Mouse (Mus musculus) spleen, adult 18-20 months (tissue): ENCODE measurements around the gene Rps15a.

ENCODE experiments used
- DNase-seq, 2 experiments: peaks; one replicate each; pipeline ENCODE4 v3.0.0; 2022; ENCODE audit warnings: mixed read lengths in 2 of 2

The Rps15a gene

GRCm38 (mm10) chr7:118113541-118114297, 2.3 kb downstream of the Rps15a start:
- DNase-seq = no peak

DNA sequence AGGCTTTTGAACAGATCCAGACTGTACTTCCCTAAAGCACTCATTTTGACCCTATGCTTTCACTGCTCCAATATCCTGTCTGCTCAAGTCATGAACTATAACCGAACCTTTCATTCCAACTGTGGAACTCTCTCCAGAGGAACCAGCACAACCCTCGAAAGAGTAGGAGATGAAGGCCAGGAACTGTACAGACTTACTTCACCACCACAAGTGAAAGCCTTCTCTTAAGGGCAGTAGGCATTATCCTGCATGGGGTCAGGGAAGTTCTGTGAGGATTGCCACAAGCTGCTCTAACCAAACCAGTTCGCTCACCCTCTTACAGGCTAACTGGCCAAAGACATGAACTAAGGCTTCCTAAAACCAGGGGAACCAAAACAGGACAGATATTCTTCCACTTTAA, 4.9 kb downstream of the Rps15a start:
- no peak for DNase-seq

- DNase-seq = no peak
Measured at GRCm38 (mm10) chr7:118107671-118108070, 8.3 kb downstream of the Rps15a start.

DNA sequence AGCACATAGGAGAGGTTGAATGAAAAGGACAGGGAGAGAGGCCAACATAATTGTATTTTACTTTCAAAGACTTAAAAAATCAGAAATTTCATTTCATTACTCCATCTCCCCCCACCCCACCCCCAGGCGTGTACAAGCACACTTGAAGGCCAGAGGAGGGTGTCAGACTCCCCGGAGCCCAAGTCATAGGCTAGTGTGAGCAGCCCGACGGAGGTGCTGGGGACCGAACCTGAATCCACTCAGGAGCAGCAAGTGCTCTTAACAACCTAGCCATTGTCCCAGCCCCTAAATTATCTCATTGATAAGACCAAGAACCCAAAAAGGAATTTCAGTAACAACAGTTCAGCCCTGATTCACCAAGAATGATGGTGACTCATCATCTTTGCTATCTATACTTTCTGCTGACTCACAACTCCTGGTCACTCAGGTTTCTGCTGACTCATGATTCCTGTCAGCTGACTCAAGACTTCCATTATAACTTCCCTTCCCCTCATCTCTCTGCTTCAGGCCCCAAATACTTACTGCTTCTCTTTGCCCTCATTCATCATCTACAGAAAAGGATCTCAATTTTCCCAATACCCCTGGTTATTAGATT, 11.4 kb downstream of the Rps15a start:
- DNase-seq = no peak

DNA sequence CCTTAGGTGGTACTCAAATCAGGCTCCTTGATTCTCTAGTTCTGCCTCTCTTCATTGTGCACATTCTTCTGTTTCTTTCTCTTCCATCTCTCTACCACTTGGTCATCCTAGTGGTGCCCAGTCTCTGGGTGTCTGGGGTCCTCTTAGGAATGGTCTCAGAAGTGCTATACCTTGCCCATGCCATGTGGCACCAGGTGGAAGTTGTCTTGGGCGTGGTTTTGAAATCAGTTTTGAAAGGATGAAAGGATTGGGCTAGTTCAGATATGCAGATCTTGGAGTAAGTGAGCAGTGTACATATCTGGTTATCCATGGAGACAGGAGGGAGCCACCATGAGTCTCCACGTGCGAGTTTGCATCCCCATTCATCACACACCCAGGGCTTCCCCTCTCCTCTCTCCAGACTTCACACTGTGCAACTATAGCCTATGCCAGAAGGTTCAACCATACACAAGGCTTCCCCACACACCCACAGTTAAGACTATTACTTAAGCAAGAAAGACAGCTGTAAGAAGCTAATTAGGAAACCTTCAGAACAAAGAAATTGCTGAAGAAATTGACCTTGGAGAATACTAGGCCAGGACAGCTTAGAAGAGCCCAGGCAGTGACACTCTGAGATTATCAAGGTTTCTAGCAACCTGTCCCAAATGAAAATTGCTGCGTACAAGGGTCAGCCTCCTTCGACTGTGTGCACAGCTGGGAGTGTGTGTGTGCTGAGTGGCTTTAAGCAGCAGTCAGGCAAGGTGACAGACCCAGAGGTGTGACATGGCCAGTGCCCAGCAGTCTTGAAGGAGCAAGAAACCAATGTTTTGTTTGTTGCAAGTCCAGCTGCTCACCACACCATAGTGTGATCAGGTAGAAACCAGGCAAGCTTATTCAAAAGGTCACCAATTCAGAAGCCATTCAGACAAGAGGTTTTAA, 12.3 kb downstream of the Rps15a start:
- no peak for DNase-seq

DNA sequence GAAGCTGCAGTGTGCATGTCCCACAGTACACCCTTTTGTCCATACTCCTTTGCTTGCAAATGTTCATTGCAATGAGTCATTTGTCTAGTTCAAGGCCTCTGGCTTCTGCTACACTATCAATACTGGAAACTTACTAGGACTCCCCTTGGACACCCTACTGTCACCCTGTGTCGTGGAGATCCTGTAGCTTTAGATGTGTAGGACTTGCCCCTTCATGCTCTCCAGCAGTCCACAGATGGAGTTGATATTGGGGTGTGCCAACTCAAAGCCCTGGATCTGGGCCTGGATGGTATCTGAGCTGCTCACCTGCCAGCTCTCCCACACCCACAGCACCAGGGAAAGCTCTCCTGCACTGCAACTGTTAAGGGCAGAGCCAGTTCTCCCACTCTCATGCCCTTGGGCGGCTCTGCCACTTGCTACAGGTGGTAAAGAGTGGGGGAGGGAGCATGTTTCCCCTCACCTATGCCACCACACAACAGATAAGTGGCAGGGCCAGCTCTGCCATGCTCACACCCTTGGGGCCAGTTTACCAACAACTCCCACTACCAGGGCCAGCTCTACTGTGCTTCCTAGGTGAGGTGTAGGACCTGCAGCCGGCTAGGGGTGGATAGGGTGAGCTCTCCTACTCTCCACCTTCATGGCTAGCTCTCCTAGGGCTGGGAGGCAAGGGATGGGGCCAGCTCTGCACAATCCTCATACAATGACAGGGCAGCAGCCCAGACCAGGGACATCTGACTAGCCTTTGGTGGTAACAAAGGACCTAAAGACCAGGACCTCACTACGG, 13.1 kb downstream of the Rps15a start:
- no peak for DNase-seq

DNA sequence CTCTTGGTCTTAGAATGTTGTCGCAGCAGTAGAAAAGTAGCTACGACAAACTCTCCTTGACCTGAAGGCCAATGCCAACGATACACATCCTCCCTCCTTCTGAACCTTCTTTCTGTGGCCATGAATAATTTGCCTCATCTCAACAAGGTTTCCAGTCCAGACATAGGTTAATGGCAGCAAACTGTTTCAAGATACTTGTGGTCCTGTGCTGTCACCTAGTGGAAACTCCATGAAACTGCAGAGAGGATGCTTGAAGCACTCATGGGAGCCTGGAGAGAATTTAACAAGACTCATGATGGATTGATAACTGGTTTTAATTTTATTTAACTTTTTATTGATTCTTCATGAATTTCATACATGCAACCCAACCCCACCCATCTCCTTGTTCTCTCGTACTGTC, 13.8 kb downstream of the Rps15a start:
- DNase-seq = no peak

GRCm38 (mm10) chr7:118097615-118098014, 18.4 kb downstream of the Rps15a start:
- DNase-seq = no peak

GRCm38 (mm10) chr7:118079987-118080386, 36.0 kb downstream of the Rps15a start:
- DNase-seq = no peak

GRCm38 (mm10) chr7:118079097-118079496, 36.9 kb downstream of the Rps15a start:
- DNase-seq = no peak

- no peak for DNase-seq
Measured at GRCm38 (mm10) chr7:118067261-118067660, 48.7 kb downstream of the Rps15a start.

GRCm38 (mm10) chr7:118056300-118056699, 59.7 kb downstream of the Rps15a start:
- DNase-seq = no peak
